Mouse (Mus musculus): ENCODE results near the gene Gm10642. TPM values are rescaled to one million over a fixed set of nuclear protein-coding genes. Genes with fewer than 3 reads are reported as not detected.

The Gm10642 gene
- 0.10 and 0.57 TPM in 2 replicates for polyA plus RNA-seq (2015; fragmentation: Nextera tagmentation; extraction: Ambion mirVana)

- Histone ChIP-seq H3K4me3 (replicated peaks) (peak within 1 kb of the TSS; percentile 70), H3K9ac (peak within 1 kb of the TSS; percentile 78), H3K4me1 (peaks cover 34% of the 10 kb centered on the region), H3K9me3 (replicated peaks) (no peaks in the 10 kb centered on the region), H3K36me3 (no peaks in the 10 kb centered on the region), H3K4me2 (peak within 1 kb of the TSS; percentile 91), H3K27ac (peak within 1 kb of the TSS; percentile 96), H3K27me3 (no peaks in the 10 kb centered on the region)
- WGBS = under 1% methylated on average over 71 of the region's 72 CpGs
- peak; percentile 78 for ATAC-seq (replicated peaks; ENCODE audit: low FRiP score)
Measured at GRCm38 (mm10) chr9:70656130-70657007, at the start of gene Gm10642. TSS of gene Gm10642 (plus strand) at chr9:70656251.

GRCm38 (mm10) chr9:70611026-70611673, 44.9 kb upstream of the Gm10642 start:
- WGBS = 65% methylated on average over 3 of the region's 3 CpGs
- no peak for ATAC-seq (replicated peaks; ENCODE audit: low FRiP score)
- Histone ChIP-seq H3K27me3 (no peaks in the 10 kb centered on the region), H3K4me3 (replicated peaks) (no peak overlapping the region), H3K4me2 (no peak overlapping the region), H3K4me1 (no peaks in the 10 kb centered on the region), H3K9me3 (replicated peaks) (no peaks in the 10 kb centered on the region), H3K9ac (no peak overlapping the region), H3K27ac (no peak overlapping the region), H3K36me3 (peaks cover 36% of the 10 kb centered on the region)

- Histone ChIP-seq H3K9ac (no peak overlapping the region), H3K27me3 (no peaks in the 10 kb centered on the region), H3K4me3 (replicated peaks) (no peak overlapping the region), H3K4me1 (no peaks in the 10 kb centered on the region), H3K36me3 (peaks cover 6% of the 10 kb centered on the region; the same call in 1 of the 2 replicates), H3K9me3 (replicated peaks) (no peaks in the 10 kb centered on the region), H3K27ac (no peak overlapping the region), H3K4me2 (no peak overlapping the region)
- 95% methylated on average over 2 of the region's 2 CpGs for WGBS
- ATAC-seq (replicated peaks; ENCODE audit: low FRiP score) = no peak
Measured at GRCm38 (mm10) chr9:70629711-70630110, 26.3 kb upstream of the Gm10642 start.

GRCm38 (mm10) chr9:70631665-70632064, 24.4 kb upstream of the Gm10642 start:
- Histone ChIP-seq H3K27me3 (no peaks in the 10 kb centered on the region), H3K4me2 (no peak overlapping the region), H3K4me1 (no peaks in the 10 kb centered on the region), H3K9me3 (replicated peaks) (no peaks in the 10 kb centered on the region), H3K9ac (no peak overlapping the region), H3K36me3 (0 out of 2 replicates have a peak, but pooled peaks cover 2% of the 10 kb centered on the region), H3K27ac (no peak overlapping the region), H3K4me3 (replicated peaks) (no peak overlapping the region)
- WGBS = 28% methylated on average over 5 of the region's 5 CpGs
- no peak for ATAC-seq (replicated peaks; ENCODE audit: low FRiP score)

GRCm38 (mm10) chr9:70636748-70637147, 19.3 kb upstream of the Gm10642 start:
- no peaks in the 10 kb centered on the region for H3K9me3 ChIP-seq (replicated peaks)
- WGBS = 81% methylated on average over 2 of the region's 2 CpGs
- H3K4me1 ChIP-seq = no peaks in the 10 kb centered on the region
- no peak overlapping the region for H3K27ac ChIP-seq
- H3K27me3 ChIP-seq = no peaks in the 10 kb centered on the region
- peaks cover 7% of the 10 kb centered on the region; the same call in 1 of the 2 replicates for H3K36me3 ChIP-seq
- no peak overlapping the region for H3K4me3 ChIP-seq (replicated peaks)
- ATAC-seq (replicated peaks; ENCODE audit: low FRiP score) = no peak
- no peak overlapping the region for H3K9ac ChIP-seq
- no peak overlapping the region for H3K4me2 ChIP-seq

- Histone ChIP-seq H3K27ac (no peak overlapping the region), H3K27me3 (no peaks in the 10 kb centered on the region), H3K4me3 (replicated peaks) (no peak overlapping the region), H3K4me1 (peaks cover 23% of the 10 kb centered on the region), H3K9ac (no peak overlapping the region), H3K36me3 (peaks cover 5% of the 10 kb centered on the region; the same call in 1 of the 2 replicates), H3K9me3 (replicated peaks) (no peaks in the 10 kb centered on the region), H3K4me2 (no peak overlapping the region)
- 87% methylated on average over 2 of the region's 2 CpGs for WGBS
- ATAC-seq (replicated peaks; ENCODE audit: low FRiP score) = no peak
Measured at GRCm38 (mm10) chr9:70650260-70650659, 5.8 kb upstream of the Gm10642 start.

GRCm38 (mm10) chr9:70650994-70651393, 5.1 kb upstream of the Gm10642 start:
- 96% methylated on average over 1 of the region's 1 CpGs for WGBS
- Histone ChIP-seq H3K36me3 (peaks cover 5% of the 10 kb centered on the region; the same call in 1 of the 2 replicates), H3K27me3 (no peaks in the 10 kb centered on the region), H3K27ac (no peak overlapping the region), H3K4me2 (no peak overlapping the region), H3K9me3 (replicated peaks) (no peaks in the 10 kb centered on the region), H3K4me3 (replicated peaks) (no peak overlapping the region), H3K9ac (no peak overlapping the region), H3K4me1 (peaks cover 26% of the 10 kb centered on the region)
- ATAC-seq (replicated peaks; ENCODE audit: low FRiP score) = no peak

GRCm38 (mm10) chr9:70652221-70652620, 3.8 kb upstream of the Gm10642 start:
- peaks cover 31% of the 10 kb centered on the region for H3K4me1 ChIP-seq
- no peaks in the 10 kb centered on the region for H3K27me3 ChIP-seq
- WGBS = 77% methylated on average over 2 of the region's 2 CpGs
- H3K9me3 ChIP-seq (replicated peaks) = no peaks in the 10 kb centered on the region
- no peak overlapping the region for H3K27ac ChIP-seq
- no peak overlapping the region for H3K9ac ChIP-seq
- H3K36me3 ChIP-seq = peaks cover 5% of the 10 kb centered on the region; the same call in 1 of the 2 replicates
- H3K4me2 ChIP-seq = no peak overlapping the region
- no peak for ATAC-seq (replicated peaks; ENCODE audit: low FRiP score)
- H3K4me3 ChIP-seq (replicated peaks) = no peak overlapping the region

GRCm38 (mm10) chr9:70653875-70654274, 2.2 kb upstream of the Gm10642 start:
- peaks cover 5% of the 10 kb centered on the region; the same call in 1 of the 2 replicates for H3K36me3 ChIP-seq
- no peak overlapping the region for H3K9ac ChIP-seq
- WGBS = 73% methylated on average over 2 of the region's 2 CpGs
- 0 out of 2 replicates have a peak overlapping the region, but pooled peaks have one; percentile 1 for H3K4me3 ChIP-seq (replicated peaks)
- H3K9me3 ChIP-seq (replicated peaks) = no peaks in the 10 kb centered on the region
- no peak for ATAC-seq (replicated peaks; ENCODE audit: low FRiP score)
- no peaks in the 10 kb centered on the region for H3K27me3 ChIP-seq
- peaks cover 34% of the 10 kb centered on the region for H3K4me1 ChIP-seq
- H3K27ac ChIP-seq = peak overlapping the region; percentile 63; the same call in 1 of the 2 replicates
- 0 out of 2 replicates have a peak overlapping the region, but pooled peaks have one; percentile 28 for H3K4me2 ChIP-seq

- H3K27ac ChIP-seq = no peak overlapping the region
- 75% methylated on average over 4 of the region's 4 CpGs for WGBS
- no peak overlapping the region for H3K9ac ChIP-seq
- H3K27me3 ChIP-seq = no peaks in the 10 kb centered on the region
- H3K4me1 ChIP-seq = peaks cover 34% of the 10 kb centered on the region
- H3K9me3 ChIP-seq (replicated peaks) = no peaks in the 10 kb centered on the region
- peaks cover 3% of the 10 kb centered on the region; the same call in 1 of the 2 replicates for H3K36me3 ChIP-seq
- H3K4me3 ChIP-seq (replicated peaks) = 0 out of 2 replicates have a peak overlapping the region, but pooled peaks have one; percentile 1
- 0 out of 2 replicates have a peak overlapping the region, but pooled peaks have one; percentile 28 for H3K4me2 ChIP-seq
- no peak for ATAC-seq (replicated peaks; ENCODE audit: low FRiP score)
Measured at GRCm38 (mm10) chr9:70654496-70654895, 1.6 kb upstream of the Gm10642 start.

- 39% methylated on average over 2 of the region's 2 CpGs for WGBS
- H3K9ac ChIP-seq = no peak overlapping the region
- no peak for ATAC-seq (replicated peaks; ENCODE audit: low FRiP score)
Measured at GRCm38 (mm10) chr9:70655764-70656129, 304 bp upstream of the Gm10642 start.

More at GRCm38 (mm10) chr9:70655764-70656129, 304 bp upstream of the Gm10642 start:
- Histone ChIP-seq H3K27me3 (no peaks in the 10 kb centered on the region), H3K4me1 (peaks cover 34% of the 10 kb centered on the region), H3K4me3 (replicated peaks) (peak overlapping the region; percentile 70), H3K4me2 (peak overlapping the region; percentile 91), H3K27ac (peak overlapping the region; percentile 96; the same call in 1 of the 2 replicates), H3K9me3 (replicated peaks) (no peaks in the 10 kb centered on the region), H3K36me3 (no peaks in the 10 kb centered on the region)
